Mouse (Mus musculus): ENCODE results near the gene Tmem175. TPM values are rescaled to one million over a fixed set of nuclear protein-coding genes. Genes with fewer than 3 reads are reported as not detected.

Tmem175 gene
- 1.1 and 4.1 TPM in 2 replicates for polyA plus RNA-seq (2012; ENCODE audit: low replicate concordance)

GRCm38 (mm10) chr5:108629634-108630483 is at the start of gene Tmem175, which contains the start of gene Gak:
Gene Tmem175 (plus strand): TSS chr5:108629770.
Gene Gak (minus strand): TSS chr5:108629755.

GRCm38 (mm10) chr5:108659698-108660631 is 30.4 kb downstream of the Tmem175 start, which contains the start of gene Idua:
Gene Idua (plus strand): TSS chr5:108660331.

GRCm38 (mm10) chr5:108668977-108669936 is 39.7 kb downstream of the Tmem175 start, which contains the start of gene Dgkq:
Gene Dgkq (minus strand): TSS chr5:108669672.

GRCm38 (mm10) chr5:108675251-108675816 is 45.8 kb downstream of the Tmem175 start, which contains the start of gene Slc26a1:
Gene Slc26a1 (minus strand): TSS chr5:108675569.

GRCm38 (mm10) chr5:108692271-108692670 is 62.7 kb downstream of the Tmem175 start, which contains the start of gene Fgfrl1:
Gene Fgfrl1 (plus strand): TSS chr5:108692382.

Other genes with a start within 250 kb of the Tmem175 start
- not detected in 2 replicates for gene Pde6b, start 241.4 kb upstream of the Tmem175 start, polyA plus RNA-seq (2012; ENCODE audit: low replicate concordance)
- 35.6 and 40.5 TPM in 2 replicates for gene Atp5k, start 195.3 kb upstream of the Tmem175 start, polyA plus RNA-seq (2012; ENCODE audit: low replicate concordance)
- gene Mfsd7a, start 180.9 kb upstream of the Tmem175 start, polyA plus RNA-seq (2012; ENCODE audit: low replicate concordance) = 0.07 and 0.25 TPM in 2 replicates
- gene Pcgf3, start 168.5 kb upstream of the Tmem175 start, polyA plus RNA-seq (2012; ENCODE audit: low replicate concordance) = 23.1 and 27.5 TPM in 2 replicates
- gene Cplx1, start 79.7 kb upstream of the Tmem175 start, polyA plus RNA-seq (2012; ENCODE audit: low replicate concordance) = 0.15 and 0.20 TPM in 2 replicates
- gene Gak, start within 50 bp of the Tmem175 start, polyA plus RNA-seq (2012; ENCODE audit: low replicate concordance) = 50.0 and 158 TPM in 2 replicates
- gene Idua, start 30.6 kb downstream of the Tmem175 start, polyA plus RNA-seq (2012; ENCODE audit: low replicate concordance) = 6.7 and 7.3 TPM in 2 replicates
- 3.6 and 6.2 TPM in 2 replicates for gene Dgkq, start 39.9 kb downstream of the Tmem175 start, polyA plus RNA-seq (2012; ENCODE audit: low replicate concordance)
- 3.1 and 6.6 TPM in 2 replicates for gene Slc26a1, start 45.8 kb downstream of the Tmem175 start, polyA plus RNA-seq (2012; ENCODE audit: low replicate concordance)
- gene Fgfrl1, start 62.6 kb downstream of the Tmem175 start, polyA plus RNA-seq (2012; ENCODE audit: low replicate concordance) = 29.5 and 29.9 TPM in 2 replicates
- 1.5 and 1.8 TPM in 2 replicates for gene Rnf212, start 145.2 kb downstream of the Tmem175 start, polyA plus RNA-seq (2012; ENCODE audit: low replicate concordance)
- not detected in 2 replicates for gene Tmed11, start 165.6 kb downstream of the Tmem175 start, polyA plus RNA-seq (2012; ENCODE audit: low replicate concordance)
- 0.02 TPM in 1 of 2 replicates, not detected in the other for gene Vmn2r8, start 179.1 kb downstream of the Tmem175 start, polyA plus RNA-seq (2012; ENCODE audit: low replicate concordance)
- gene Vmn2r9, start 222.8 kb downstream of the Tmem175 start, polyA plus RNA-seq (2012; ENCODE audit: low replicate concordance) = 0.01 TPM in 1 of 2 replicates, not detected in the other